Mouse (Mus musculus): ENCODE measurements around the gene Map2k5. TPM values are rescaled to one million over a fixed set of nuclear protein-coding genes. Genes with fewer than 3 reads are reported as not detected.

Gene Map2k5
- polyA plus RNA-seq, 1 experiment from 2014 or later = 23.5 TPM

DNA sequence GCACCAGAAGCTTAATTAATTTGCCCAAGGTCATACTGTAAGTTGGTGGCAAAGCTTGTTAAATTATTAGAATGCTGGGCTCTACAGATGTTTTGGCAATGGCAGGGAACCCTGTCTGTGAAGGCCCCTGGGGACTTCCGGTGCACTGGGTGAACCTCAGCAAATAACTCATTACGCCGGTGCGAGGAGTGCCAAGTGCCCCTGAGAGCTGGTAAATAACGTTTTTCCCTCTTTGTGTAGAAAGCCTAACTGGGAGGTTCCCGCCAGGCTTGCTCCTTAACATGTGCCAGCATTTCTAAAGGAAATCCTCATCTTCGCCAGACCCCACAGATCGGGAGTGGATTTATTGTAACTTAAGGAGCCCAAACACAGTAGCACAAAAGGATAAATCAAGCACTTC lies 136.5 kb downstream of the Map2k5 start:
- no peak for ATAC-seq (replicated peaks; ENCODE audit: low FRiP score)

DNA sequence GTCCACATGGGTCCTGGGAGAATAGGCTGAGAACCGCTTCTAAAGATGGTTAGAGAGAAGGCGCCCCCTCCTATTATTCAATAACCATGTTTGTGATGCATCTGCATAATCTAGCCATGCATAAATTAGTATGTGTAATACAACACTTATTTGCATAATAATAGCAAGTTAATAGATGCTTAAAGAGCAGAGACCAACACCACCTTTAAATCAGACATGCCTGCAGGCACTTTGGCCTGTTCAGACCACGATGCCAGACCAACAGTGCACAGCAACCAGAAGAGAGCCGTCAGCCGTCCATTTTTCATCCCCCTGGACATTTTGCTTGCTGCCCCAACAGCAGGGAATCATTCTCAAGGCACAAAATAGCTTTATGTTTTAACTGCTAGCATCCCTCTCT lies 143.3 kb downstream of the Map2k5 start:
- no peaks in the 10 kb centered on the region for H3K27me3 ChIP-seq (replicated peaks; ENCODE audit: control insufficient read depth, insufficient read depth, low read length)
- no peaks in the 10 kb centered on the region for H3K36me3 ChIP-seq (ENCODE audit: control insufficient read depth, insufficient read depth, low read length)
- ATAC-seq (replicated peaks; ENCODE audit: low FRiP score) (no peak), DNase-seq (ENCODE audit: low spot score) (no peak)
- no peaks in the 10 kb centered on the region for H3K9me3 ChIP-seq (ENCODE audit: control insufficient read depth, low read length)
- no peak overlapping the region for H3K4me2 ChIP-seq
- no peaks in the 10 kb centered on the region for H3K4me1 ChIP-seq (replicated peaks; ENCODE audit: control insufficient read depth, insufficient read depth, low read length)
- no peak overlapping the region for H3K9ac ChIP-seq (ENCODE audit: low read depth, low read length)
- no peak overlapping the region for H3K4me3 ChIP-seq (ENCODE audit: low read depth, low read length)
- WGBS = 83% methylated on average over 5 of the region's 5 CpGs
- no peak overlapping the region for H3K27ac ChIP-seq (ENCODE audit: low read depth, low read length)

More for the DNA sequence above, 136.5 kb downstream of the Map2k5 start:
- H3K9me3 ChIP-seq (ENCODE audit: control insufficient read depth, low read length) = no peaks in the 10 kb centered on the region
- no peak overlapping the region for H3K27ac ChIP-seq (ENCODE audit: low read depth, low read length)
- H3K4me1 ChIP-seq (replicated peaks; ENCODE audit: control insufficient read depth, insufficient read depth, low read length) = no peaks in the 10 kb centered on the region
- no peaks in the 10 kb centered on the region for H3K27me3 ChIP-seq (replicated peaks; ENCODE audit: control insufficient read depth, insufficient read depth, low read length)
- 81% methylated on average over 8 of the region's 8 CpGs for WGBS
- no peak overlapping the region for H3K4me2 ChIP-seq
- DNase-seq (ENCODE audit: low spot score) = no peak
- H3K36me3 ChIP-seq (ENCODE audit: control insufficient read depth, insufficient read depth, low read length) = no peaks in the 10 kb centered on the region
- no peak overlapping the region for H3K4me3 ChIP-seq (ENCODE audit: low read depth, low read length)
- no peak overlapping the region for H3K9ac ChIP-seq (ENCODE audit: low read depth, low read length)

DNA sequence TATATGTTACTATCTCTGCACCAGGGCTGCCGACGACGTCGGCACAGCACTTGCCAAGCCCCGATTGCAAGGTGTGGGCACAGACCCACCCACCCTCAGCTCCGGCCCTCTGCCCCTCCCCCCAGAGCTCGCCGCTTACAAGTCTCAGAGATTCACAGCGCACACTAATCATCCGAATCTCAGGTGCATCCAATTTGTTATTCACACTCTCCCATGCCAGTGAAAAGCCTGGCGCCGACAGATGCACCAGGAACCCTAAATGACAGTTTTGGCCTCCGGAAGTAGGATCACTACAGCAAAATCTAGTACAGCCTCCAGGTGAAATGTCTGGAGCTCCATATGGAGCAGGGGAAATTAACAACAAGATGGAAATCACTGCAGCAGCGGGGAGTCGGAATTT lies 147.4 kb downstream of the Map2k5 start:
- Histone ChIP-seq H3K27me3 (replicated peaks; ENCODE audit: control insufficient read depth, insufficient read depth, low read length) (no peaks in the 10 kb centered on the region), H3K4me2 (no peak overlapping the region), H3K4me1 (replicated peaks; ENCODE audit: control insufficient read depth, insufficient read depth, low read length) (no peaks in the 10 kb centered on the region), H3K9ac (ENCODE audit: low read depth, low read length) (no peak overlapping the region), H3K36me3 (ENCODE audit: control insufficient read depth, insufficient read depth, low read length) (no peaks in the 10 kb centered on the region), H3K4me3 (ENCODE audit: low read depth, low read length) (no peak overlapping the region), H3K9me3 (ENCODE audit: control insufficient read depth, low read length) (no peaks in the 10 kb centered on the region), H3K27ac (ENCODE audit: low read depth, low read length) (no peak overlapping the region)
- DNase-seq (ENCODE audit: low spot score) = no peak
- no peak for ATAC-seq (replicated peaks; ENCODE audit: low FRiP score)
- WGBS = 71% methylated on average over 15 of the region's 15 CpGs

DNA sequence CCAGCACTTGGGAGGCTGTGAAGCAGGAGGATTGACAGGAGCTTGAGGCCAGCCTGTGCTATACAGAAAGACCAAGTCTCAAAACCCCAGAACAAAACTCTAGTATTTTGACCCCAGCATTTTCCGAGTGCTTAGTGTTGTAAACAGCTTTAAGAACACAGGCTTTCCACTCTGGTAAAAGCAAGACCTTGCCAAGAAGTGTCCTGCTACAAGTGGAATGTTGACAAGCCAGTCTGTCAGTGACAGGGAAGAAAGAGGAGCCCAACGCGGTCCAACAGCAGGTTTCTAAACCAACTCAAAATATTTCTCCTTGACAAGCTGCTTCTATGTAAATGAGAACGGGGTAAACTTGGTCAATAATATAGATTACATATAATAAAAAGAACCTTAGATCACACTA lies 148.6 kb downstream of the Map2k5 start:
- H3K4me2 ChIP-seq = no peak overlapping the region
- ATAC-seq (replicated peaks; ENCODE audit: low FRiP score) = no peak
- 81% methylated on average over 4 of the region's 4 CpGs for WGBS

DNA sequence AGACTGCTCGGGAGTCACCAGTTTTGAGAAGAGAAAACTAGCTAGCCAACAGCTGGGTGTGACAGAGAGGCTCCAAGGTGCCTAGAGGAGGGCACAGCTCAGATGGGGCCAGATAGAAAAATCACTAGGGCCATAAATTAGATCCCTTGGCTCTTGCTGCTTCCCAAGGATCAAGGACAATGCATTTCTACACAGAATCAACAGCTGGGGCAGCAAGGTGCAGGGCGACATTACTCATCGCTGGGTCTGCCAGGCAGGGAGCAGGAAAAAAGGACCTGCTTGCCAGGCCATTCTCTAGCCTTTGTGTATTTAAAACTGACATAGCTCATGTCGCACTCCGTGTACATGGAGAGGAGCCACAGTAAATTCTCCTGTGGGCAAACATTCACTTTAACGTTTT lies 155.5 kb downstream of the Map2k5 start:
- Histone ChIP-seq H3K4me1 (replicated peaks; ENCODE audit: control insufficient read depth, insufficient read depth, low read length) (no peaks in the 10 kb centered on the region), H3K27ac (ENCODE audit: low read depth, low read length) (no peak overlapping the region), H3K27me3 (replicated peaks; ENCODE audit: control insufficient read depth, insufficient read depth, low read length) (no peaks in the 10 kb centered on the region), H3K4me2 (no peak overlapping the region), H3K36me3 (ENCODE audit: control insufficient read depth, insufficient read depth, low read length) (no peaks in the 10 kb centered on the region), H3K9me3 (ENCODE audit: control insufficient read depth, low read length) (no peaks in the 10 kb centered on the region), H3K4me3 (ENCODE audit: low read depth, low read length) (no peak overlapping the region), H3K9ac (ENCODE audit: low read depth, low read length) (no peak overlapping the region)
- 79% methylated on average over 6 of the region's 6 CpGs for WGBS
- no peak for DNase-seq (ENCODE audit: low spot score)
- no peak for ATAC-seq (replicated peaks; ENCODE audit: low FRiP score)

More for the DNA sequence above, 148.6 kb downstream of the Map2k5 start:
- Histone ChIP-seq H3K9ac (ENCODE audit: low read depth, low read length) (no peak overlapping the region), H3K27ac (ENCODE audit: low read depth, low read length) (no peak overlapping the region), H3K4me3 (ENCODE audit: low read depth, low read length) (no peak overlapping the region), H3K27me3 (replicated peaks; ENCODE audit: control insufficient read depth, insufficient read depth, low read length) (no peaks in the 10 kb centered on the region), H3K36me3 (ENCODE audit: control insufficient read depth, insufficient read depth, low read length) (no peaks in the 10 kb centered on the region), H3K4me1 (replicated peaks; ENCODE audit: control insufficient read depth, insufficient read depth, low read length) (no peaks in the 10 kb centered on the region), H3K9me3 (ENCODE audit: control insufficient read depth, low read length) (no peaks in the 10 kb centered on the region)
- DNase-seq (ENCODE audit: low spot score) = no peak

DNA sequence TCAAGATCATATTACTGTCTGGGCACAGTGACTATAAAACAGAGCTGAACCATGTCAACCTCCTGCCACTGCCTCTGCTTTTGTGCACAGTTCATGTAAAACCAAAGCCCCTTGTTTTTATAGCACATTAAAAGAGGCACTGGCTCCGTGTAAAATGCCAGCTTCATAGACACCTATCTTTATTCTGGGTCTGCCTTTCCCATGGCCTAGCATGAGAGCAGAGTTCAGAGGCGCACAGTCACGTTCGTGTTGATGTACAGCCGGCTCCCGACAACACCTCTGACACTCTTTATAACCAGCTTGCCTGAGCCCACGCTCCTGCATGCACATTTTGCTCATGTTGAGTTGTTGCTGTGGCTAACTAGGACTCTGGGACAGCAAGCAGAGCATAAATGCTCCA lies 157.9 kb downstream of the Map2k5 start:
- no peak overlapping the region for H3K9ac ChIP-seq (ENCODE audit: low read depth, low read length)
- 88% methylated on average over 7 of the region's 7 CpGs for WGBS
- ATAC-seq (replicated peaks; ENCODE audit: low FRiP score) (no peak), DNase-seq (ENCODE audit: low spot score) (no peak)
- no peaks in the 10 kb centered on the region for H3K36me3 ChIP-seq (ENCODE audit: control insufficient read depth, insufficient read depth, low read length)
- H3K27me3 ChIP-seq (replicated peaks; ENCODE audit: control insufficient read depth, insufficient read depth, low read length) = no peaks in the 10 kb centered on the region
- H3K4me3 ChIP-seq (ENCODE audit: low read depth, low read length) = no peak overlapping the region
- H3K9me3 ChIP-seq (ENCODE audit: control insufficient read depth, low read length) = no peaks in the 10 kb centered on the region
- H3K27ac ChIP-seq (ENCODE audit: low read depth, low read length) = no peak overlapping the region
- H3K4me1 ChIP-seq (replicated peaks; ENCODE audit: control insufficient read depth, insufficient read depth, low read length) = no peaks in the 10 kb centered on the region
- H3K4me2 ChIP-seq = no peak overlapping the region

DNA sequence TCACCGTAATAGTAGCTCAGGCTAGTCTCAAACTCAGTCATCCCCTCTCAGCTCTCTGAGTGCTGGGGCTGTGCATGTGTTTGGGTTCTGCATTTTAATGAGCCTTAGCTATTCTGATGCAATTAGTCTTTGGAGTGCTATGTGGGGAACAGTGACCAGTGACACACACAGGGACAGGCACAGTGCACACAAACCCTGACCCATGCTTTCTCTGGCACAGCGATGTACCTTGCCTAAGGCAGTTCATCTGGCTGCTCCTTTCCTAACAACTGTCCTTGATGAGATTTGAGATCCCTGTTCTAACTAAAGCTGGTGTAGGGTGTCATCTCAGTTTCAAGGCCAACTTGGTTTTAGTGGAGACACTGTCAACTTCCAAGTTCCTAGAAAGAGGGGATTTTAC lies 162.7 kb downstream of the Map2k5 start:
- no peak for DNase-seq (ENCODE audit: low spot score)
- Histone ChIP-seq H3K9ac (ENCODE audit: low read depth, low read length) (no peak overlapping the region), H3K36me3 (ENCODE audit: control insufficient read depth, insufficient read depth, low read length) (no peaks in the 10 kb centered on the region), H3K27ac (ENCODE audit: low read depth, low read length) (no peak overlapping the region), H3K4me3 (ENCODE audit: low read depth, low read length) (no peak overlapping the region), H3K4me1 (replicated peaks; ENCODE audit: control insufficient read depth, insufficient read depth, low read length) (no peaks in the 10 kb centered on the region), H3K4me2 (no peak overlapping the region), H3K9me3 (ENCODE audit: control insufficient read depth, low read length) (no peaks in the 10 kb centered on the region), H3K27me3 (replicated peaks; ENCODE audit: control insufficient read depth, insufficient read depth, low read length) (no peaks in the 10 kb centered on the region)
- WGBS = 94% methylated on average over 2 of the region's 2 CpGs
- no peak for ATAC-seq (replicated peaks; ENCODE audit: low FRiP score)

DNA sequence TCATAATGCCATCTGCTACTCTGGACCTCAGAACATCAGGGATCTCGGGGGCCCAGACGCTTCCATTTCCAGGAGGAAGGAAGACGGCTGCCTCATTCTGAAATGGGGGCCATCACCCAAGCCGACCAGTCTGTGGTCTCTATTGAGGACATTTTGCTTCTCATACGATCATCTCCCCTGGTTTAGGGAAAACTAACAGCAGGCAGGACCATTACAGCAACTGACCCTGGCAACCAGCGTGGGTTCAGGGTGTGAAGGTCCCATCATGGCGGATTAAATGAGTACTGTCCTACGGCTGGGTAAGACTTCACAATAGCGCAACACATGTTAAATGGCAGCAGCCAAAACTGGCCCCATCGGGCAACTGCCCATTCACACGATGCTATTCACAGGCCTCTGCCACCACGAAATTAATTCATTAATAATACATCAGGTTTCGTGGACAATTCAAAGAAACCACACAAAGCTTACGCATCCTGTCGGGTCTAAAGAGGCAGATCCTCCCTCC lies 170.9 kb downstream of the Map2k5 start:
- peaks cover 5% of the 10 kb centered on the region; the same call in 1 of the 2 replicates for H3K36me3 ChIP-seq (ENCODE audit: control insufficient read depth, insufficient read depth, low read length)
- H3K4me3 ChIP-seq (ENCODE audit: low read depth, low read length) = no peak overlapping the region
- no peak overlapping the region for H3K27ac ChIP-seq (ENCODE audit: low read depth, low read length)
- 86% methylated on average over 15 of the region's 15 CpGs for WGBS
- H3K4me2 ChIP-seq = no peak overlapping the region
- no peaks in the 10 kb centered on the region for H3K4me1 ChIP-seq (replicated peaks; ENCODE audit: control insufficient read depth, insufficient read depth, low read length)
- no peaks in the 10 kb centered on the region for H3K27me3 ChIP-seq (replicated peaks; ENCODE audit: control insufficient read depth, insufficient read depth, low read length)
- no peak for DNase-seq (ENCODE audit: low spot score)
- peaks cover 3% of the 10 kb centered on the region; the same call in 1 of the 2 replicates for H3K9me3 ChIP-seq (ENCODE audit: control insufficient read depth, low read length)
- no peak for ATAC-seq (replicated peaks; ENCODE audit: low FRiP score)
- H3K9ac ChIP-seq (ENCODE audit: low read depth, low read length) = no peak overlapping the region

DNA sequence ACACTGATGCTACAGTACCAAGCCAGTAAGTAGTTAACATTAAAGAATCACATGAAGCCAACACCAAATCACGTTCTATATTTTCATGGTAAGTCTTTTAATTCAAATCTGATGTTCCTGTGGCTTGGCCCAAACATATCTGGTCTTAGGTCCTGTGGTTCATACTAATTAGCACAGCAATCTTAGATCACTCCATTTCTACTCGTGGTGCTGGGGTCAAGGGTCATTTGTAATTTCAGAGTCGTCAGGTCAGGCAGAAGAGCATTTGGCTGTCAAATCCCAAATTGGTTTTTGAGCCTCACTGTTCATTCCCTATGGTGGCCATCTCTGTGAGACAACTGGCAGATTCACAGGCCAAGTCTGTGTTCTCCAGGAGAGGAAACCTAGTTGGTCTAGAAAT lies 174.2 kb downstream of the Map2k5 start:
- Histone ChIP-seq H3K4me1 (replicated peaks; ENCODE audit: control insufficient read depth, insufficient read depth, low read length) (peaks cover under 1% of the 10 kb centered on the region; the same call in 1 of the 2 replicates), H3K27ac (ENCODE audit: low read depth, low read length) (no peak overlapping the region), H3K4me3 (ENCODE audit: low read depth, low read length) (no peak overlapping the region), H3K36me3 (ENCODE audit: control insufficient read depth, insufficient read depth, low read length) (peaks cover 5% of the 10 kb centered on the region; the same call in 1 of the 2 replicates), H3K4me2 (no peak overlapping the region), H3K27me3 (replicated peaks; ENCODE audit: control insufficient read depth, insufficient read depth, low read length) (no peaks in the 10 kb centered on the region), H3K9ac (ENCODE audit: low read depth, low read length) (no peak overlapping the region), H3K9me3 (ENCODE audit: control insufficient read depth, low read length) (peaks cover 3% of the 10 kb centered on the region; the same call in 1 of the 2 replicates)
- ATAC-seq (replicated peaks; ENCODE audit: low FRiP score) (no peak), DNase-seq (ENCODE audit: low spot score) (no peak)
- 84% methylated on average over 3 of the region's 3 CpGs for WGBS
